Mouse (Mus musculus) urinary bladder, postnatal 25 days (tissue): ENCODE results near the gene Rock2.

ENCODE experiments used
- DNase-seq: peaks from one replicate; pipeline ENCODE4 v3.0.0; 2022; ENCODE audit warnings: low spot score

The Rock2 gene

DNA sequence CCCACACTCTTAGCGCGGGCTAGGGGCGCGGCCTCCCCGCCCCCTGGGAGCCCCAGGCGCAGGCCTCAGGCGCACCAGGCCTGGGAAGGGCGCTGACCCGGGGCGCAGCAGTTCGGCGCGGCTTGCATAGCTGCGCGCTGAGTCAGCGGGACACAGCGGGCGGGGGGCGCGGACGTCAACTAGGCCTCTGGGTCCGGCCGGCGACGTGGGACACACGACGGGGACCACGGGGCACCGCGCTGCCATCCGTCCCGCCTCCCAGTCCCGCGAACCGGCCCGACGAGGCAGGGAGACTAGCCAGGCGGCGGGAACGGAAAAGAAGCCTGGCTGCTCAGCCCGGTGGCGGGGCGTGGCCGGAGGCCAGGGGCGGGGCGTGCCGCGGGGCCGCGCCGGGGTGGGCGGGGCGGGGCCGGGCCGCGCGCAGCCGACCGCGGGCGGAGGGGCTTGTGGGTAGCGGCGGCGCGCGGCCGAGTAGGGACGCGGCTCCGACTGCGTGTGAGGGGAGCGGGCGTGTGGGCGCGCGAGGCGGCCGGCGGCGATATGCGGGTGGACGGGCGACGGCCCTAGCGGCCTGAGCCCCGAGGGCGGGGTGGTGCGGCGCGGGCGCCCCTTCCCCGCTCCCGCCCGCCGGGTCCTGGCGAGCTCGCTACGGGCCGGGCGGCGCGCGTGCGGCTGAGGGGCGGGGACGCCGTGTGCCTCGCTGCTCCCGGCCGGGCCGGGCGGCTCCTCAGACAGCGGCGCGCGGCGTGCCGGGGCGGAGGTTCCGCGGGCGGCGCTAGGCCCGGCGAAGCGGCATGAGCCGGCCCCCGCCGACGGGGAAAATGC lies at the start of gene Rock2:
Gene Rock2, plus strand, starts transcription at position 500 of the 825 bp plus-strand sequence.
- peak; percentile 83 for DNase-seq

DNA sequence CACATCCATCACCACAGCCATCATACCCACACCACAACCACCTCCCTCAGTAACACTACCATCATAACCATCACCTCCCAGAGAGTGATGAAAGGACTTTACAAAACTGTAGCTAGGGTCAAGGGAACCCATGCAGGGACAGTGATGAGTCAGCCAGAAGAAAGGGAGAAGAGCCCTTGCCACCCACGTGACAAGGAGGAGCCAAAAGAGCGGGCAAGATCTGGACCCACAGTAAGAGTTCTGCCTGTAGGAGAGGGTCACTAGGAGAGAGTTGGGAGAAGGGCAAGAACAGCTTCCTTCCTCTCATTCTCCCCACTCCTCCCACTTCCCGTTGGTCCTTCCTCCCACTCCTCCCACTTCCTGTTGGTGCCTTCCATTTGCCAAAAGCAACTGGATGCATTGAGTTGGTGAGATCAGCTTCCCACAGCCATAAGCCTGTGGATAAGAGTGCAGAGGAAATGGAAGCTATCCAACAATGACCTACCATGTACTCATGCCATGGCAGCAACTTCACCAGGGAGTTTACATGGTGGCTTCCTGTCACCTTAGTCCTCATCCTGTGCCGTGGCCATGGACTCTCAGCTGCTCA lies 47.4 kb upstream of the Rock2 start:
- DNase-seq = no peak

DNA sequence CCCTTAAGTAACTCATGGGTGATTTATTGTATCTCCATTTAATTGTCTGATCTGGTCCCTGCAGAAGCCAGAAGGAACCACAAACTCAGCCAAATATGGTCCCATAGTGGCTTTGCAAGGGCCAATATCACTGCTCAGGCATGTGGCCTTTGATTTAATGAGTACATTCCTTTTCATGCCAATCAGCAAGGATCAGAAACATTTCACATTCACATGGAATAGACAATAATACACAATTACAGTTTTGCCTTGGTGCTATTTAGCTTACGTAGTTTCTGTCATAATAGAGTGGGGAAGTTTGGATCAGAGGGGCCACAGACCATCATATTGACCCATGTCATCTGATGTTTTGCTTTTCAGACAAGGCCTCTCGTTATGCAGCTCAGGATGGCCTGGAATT lies 46.2 kb upstream of the Rock2 start:
- DNase-seq = no peak

DNA sequence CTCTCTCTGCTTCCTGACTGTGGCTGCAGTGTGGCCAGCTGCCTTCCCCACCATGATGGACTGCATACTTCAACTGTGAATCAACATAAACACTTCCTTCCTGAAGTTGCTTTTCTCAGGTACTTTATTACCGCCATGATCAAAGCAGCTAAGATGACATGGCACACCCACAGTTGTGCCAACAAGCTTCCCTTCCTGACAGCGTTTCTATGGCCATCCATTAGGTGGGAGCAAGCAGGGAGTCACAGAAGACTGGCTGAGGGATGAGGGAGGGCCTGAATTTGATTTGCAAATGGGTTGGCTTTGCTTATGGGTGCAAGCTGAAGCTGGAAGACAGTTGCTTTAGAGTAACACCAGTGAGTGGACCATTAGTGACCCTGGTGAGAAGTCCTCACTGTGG lies 44.9 kb upstream of the Rock2 start:
- no peak for DNase-seq

DNA sequence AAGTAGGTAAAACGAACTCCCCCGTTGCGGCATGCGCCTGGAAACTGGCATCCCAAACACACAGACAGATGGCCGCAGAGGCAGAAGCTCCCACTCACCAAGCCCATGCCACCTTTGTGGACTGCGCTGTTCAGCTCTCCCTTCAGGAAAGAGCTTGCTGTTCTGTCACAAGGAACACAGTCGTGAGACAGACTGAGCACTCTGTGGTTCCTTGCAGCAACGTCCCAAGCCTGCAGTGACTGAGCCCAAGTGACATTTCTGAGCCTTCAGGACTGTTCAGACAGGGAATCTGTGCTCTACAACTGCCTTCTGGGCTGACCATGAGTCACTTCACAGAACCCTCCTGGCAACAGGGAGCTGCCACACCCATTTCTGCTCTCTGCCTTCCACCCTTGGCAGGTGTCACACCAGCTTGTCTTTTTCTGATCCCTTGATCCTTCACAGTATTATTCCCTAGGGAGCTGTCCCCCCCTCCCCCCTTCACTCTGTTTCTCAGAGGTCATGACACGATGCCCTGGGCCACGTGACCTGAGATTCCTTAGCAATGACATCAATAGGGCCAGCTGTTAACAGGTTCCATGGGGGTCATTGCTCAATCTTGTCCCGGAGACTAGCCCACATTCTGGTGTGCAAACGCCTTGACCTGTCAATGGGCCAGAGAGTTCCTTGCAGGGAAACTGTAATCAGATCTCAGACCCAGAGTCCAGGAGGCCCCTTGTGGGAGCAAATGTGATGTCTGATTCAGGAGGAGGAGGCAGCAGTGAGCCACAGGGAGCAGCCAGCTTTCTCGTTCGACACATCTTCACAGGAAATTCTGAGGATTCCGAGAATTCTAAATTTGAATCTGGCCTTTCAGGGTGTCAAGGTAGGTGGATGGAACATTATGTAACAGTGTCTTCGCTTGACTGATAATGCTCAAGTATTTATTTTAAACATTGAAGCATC lies 44.0 kb upstream of the Rock2 start:
- DNase-seq = peak; percentile 52

DNA sequence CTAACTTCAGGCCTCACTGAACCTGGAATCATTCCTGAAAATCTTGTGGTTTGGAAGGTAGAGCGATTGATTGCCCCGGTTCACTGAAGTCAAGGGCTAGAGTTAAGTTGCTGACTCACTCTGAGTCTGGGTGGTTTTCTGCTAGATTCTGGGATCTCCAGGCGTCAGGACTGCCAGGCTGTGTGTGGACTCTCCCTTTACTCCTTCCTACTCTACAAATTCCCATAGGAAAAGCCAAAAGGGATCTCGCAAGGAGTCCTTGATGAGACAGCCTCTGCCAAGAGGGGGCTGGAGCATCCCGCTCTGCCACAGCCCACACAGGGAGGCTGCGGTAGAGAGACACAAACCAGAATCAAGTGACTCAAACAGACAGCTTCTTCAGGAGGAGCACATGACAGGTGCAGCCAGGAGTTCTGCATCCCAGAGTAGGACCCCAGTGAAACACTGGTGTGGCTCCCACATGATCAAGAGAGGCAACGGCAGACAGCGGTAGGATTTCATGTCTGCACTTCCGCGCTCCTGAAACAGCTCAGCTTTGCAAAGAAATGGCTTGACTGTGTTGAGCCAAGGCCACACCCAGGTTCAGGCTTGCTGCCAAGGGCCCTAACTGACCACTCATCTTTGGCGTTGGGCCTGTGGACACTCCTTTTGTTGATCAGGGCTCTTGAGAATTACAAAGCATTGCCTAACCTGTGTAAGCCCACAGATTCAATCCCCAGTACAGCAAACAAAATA lies 41.1 kb upstream of the Rock2 start:
- peak; percentile 65 for DNase-seq

DNA sequence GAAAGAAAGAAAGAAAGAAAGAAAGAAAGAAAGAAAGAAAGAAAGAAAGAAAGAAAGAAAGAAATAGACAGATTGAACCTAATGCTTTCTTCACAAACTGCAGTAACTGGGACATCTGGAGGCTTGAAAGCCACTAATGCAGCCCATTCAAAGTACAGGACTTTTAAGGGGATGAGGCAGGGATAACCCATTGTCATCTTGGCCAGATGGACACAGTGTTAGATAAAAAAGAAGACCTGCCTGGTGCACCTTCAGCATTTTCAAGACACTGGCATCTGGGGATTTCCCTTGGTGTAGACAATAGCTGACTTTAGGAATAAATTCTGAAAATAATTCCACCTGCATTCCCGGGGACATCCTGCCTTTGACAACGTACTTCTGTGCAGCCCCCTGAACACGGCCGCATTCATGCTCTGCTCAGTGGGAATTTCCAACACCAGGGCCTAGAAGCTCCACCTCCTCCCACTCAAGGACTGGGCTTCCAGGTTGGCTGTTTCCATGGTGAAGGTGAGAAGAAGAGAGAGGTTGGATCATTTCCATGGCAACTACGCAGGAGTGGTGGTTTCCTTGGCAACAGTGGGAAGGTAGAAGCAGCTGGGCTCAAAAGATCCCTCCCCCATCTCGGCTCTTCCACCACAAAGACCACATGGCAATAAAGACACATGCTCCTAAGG lies 38.9 kb upstream of the Rock2 start:
- no peak for DNase-seq

DNA sequence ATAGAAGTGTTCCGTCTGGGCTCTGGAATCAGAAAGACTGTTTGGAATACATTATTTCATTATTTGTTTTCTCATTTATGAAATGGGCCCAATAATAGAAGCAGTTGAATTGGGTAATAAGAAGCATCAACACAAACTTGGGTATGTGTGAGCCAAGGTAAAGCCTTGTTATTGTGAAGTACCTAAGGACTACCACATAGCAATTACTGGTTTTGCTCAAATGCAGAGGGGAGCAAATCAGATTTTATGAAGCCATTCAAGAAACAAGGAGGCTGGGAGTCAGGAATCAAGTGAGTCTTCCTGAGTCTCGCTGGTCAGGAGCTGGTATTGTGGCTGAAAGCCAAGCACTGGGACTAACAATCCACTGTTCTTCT lies 38.4 kb upstream of the Rock2 start:
- DNase-seq = no peak

DNA sequence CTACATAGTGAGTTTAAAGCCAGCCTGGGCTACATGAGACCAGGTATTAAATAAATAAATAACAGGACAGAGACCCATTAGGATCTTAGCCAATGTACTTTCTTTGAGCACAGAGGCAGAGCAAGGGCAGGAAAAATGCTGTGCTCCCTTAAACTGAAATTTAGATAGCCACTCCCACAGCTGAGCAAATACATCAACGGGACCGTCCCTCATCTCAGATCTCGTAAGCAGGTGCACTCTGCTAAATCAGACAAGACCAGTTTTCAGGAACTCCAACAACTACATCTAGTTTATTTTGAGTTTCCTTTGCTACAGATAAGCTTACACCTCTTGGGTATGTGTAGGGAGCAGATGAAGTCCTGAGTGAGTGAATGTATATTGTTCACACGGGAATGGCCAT lies 36.6 kb upstream of the Rock2 start:
- DNase-seq = no peak

DNA sequence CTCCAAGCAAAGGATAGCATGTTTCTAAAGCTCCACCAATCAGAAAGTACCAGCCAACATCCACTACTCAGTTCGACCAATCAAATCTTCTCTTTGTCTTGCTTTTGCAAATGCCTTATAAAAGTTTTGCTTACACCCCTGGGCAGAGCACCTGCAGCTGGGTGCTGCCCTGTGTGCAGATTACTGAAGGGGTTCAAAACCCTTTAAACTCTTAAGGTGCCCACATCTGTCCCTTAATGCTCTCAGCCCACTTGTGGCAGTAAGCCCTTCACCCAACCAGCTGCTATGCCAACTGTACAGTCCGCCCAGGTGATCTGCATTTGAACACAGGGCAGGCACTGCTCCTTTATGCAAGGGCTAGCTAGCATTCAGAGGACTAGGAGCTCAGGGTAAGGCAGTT lies 34.9 kb upstream of the Rock2 start:
- DNase-seq = no peak

DNA sequence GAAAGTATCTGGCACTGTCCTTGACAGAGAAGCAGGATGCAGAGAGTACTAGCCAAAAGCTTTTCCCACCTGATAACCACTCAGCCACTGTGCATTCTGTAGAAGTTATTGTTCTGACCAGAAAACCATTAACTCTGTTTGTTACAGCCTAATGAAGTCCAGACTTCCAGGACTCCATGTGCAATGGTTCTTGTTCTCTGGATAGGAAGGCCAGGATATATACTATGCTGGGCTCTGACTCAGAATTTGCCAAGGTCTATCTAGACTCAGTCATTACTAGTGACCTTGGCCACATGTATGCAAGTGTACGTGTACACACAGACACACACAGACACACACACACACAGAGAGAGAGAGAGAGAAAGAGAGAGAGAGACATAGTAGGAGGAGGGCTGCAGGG lies 34.2 kb upstream of the Rock2 start:
- no peak for DNase-seq

DNA sequence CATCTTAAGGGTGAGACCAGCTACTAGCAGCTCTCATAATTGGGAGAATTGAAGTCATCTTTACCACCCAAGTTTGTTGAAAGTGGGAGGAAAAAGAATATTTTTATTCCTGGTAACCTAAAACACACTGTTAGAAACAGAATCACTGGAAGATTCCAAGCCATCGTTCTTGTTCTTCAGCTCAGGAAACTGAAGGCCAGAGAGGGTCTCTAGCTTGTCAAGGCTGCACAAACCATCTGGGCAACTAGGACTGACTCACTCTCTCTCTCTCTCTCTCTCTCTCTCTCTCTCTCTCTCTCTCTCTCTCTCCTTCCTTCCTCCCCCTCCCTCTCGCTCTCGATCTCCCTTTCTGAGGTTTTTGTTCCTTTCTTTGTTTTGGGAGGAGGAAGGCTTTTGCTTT lies 33.7 kb upstream of the Rock2 start:
- no peak for DNase-seq

DNA sequence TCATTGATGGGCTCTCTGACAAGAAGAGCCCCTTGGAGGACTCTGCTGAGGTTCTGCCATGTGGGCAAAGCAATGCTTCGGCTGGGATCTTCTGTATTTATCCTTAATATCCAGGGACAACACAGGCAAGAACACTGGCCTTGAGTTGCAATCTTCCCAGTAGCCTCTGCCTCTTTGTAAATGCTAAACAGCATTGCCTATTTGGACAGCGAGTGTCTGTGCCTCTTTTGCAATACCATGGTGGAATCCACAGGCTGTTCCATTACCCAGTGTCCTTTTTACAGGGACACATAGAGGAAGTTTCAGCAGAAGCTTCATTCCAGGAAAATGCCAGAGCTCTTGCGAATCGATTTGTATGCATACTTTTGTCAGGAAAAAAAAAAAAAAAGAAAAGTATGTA lies 30.2 kb upstream of the Rock2 start:
- DNase-seq = no peak

DNA sequence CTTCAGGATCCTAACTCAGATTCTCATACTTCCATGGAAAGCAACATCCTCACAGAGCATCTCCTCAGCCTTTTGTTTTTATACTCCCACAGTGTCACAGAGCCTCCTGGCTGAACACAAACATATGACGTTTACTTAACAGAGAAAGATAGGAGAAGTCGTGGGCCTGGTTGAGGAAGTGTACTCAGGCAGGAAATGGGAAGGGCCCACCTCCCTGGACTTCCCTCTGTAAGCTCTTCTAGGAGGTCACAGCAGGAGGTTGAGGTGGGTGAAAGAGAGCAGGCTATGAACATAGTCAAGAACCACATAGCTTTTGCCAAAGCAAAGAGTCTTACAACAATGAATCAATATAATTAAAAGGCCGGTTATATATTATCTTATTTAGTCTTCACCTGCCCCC lies 28.8 kb upstream of the Rock2 start:
- no peak for DNase-seq

DNA sequence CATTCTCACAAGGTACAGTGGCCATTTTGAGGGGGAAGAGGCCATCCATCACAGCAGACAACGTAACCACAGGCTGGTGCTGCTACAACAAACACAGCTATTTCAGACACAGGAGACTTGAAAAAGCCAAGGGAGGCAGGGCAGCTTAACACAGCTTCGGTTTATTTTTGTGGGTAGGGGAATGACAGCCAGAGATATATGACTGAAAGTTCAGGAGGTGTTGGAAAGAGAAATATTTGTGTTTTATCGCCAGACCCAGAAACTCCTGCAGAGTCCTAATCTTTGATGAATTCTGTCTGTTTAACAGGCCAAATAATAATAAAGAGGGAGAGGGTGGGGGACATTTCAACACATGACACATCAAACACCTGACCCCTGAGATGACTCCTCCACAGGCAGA lies 28.2 kb upstream of the Rock2 start:
- no peak for DNase-seq

DNA sequence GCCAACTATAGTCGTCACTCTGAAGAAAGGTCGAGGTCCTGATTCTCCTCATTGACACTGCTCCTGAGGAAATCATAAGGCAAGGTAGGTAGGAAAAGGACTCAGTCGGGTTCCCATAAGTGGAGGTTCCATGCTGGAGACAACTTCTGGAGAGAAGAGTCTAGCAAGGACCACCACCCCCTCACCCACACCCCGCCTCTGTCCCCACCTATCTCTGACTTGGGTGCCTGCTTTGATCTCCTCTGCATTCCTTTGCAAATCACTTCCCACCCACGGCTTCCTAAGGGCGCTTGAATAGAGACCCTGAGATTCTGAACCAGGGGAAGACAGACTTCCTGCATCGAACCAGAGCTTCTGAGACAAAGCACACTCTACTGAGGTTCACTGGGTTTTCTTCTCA lies 27.4 kb upstream of the Rock2 start:
- DNase-seq = no peak

DNA sequence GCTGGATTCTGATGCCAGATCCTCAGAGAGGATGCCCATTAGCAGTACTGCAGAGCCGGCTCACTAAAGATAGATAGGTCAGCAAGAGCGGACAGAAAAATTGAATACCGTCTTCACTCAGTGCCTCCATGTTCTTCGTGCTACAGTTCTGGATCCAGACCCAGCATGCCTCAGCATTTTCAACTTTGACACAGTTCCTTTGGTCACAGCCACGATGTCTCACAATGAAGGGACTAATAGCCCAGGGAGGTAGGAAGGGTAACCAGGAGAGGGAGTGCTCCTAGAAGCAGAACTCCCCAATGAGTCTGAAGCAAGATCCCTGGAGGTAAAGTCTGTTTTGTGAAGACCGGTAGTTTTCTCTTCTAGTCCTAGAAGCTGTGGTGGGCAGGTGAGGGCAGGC lies 26.1 kb upstream of the Rock2 start:
- DNase-seq = no peak

DNA sequence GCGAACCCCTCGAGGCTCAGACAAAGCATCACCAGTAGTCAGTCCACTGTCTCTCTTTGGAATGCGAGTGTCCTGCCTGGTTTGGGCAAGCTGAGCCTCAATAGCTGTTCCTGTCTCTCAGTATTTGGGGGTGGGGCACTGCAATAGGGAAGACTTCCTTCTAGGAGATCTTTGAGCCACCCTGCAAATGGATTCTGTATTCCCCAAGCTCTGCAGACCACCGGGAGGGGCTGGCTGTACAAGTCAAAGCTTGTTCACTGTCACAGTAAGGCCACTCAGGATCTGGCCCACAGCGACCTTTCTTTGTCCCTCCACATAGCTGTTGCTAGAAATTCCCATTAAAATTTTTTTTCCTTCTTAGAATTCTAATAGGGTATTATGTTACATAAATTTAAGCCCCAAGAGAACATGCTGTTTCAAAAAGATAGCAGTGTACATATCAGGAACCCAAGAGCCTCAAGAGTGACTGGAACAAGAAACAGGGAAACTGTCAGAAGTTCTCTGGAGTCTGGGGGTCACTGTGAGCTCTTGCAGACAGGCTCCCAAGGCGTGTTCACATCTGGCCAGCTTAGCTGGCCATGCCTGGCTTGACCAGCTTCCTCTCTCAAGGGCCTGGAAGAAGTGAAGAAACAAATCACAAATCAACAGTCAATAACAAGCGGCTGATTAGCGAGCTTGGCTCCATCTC lies 25.5 kb upstream of the Rock2 start:
- DNase-seq = no peak

DNA sequence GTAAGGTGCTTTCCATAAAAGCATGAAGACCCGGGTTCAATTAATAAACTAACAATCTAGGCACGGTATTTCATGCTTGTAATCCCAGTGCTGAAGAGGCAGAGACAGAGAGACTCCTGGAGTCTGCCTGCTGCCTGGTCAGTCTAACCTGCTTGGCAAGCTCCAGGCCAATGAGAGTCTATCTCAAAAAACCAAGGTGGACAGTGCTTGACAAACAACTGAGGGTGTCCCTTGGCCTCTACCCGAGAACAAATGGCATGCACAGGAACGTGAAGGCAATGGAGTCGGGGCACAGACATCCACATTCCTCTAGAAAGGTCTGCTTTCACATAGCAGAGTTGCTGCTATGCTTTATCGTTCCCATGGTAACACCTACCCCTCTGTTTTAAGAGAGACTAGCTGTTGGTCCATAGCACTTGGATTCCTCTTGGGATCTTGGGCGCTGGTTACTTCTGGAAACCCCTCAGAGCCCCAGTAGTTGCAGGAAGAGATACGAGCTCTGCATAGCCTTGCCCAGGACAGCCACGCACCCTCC lies 24.8 kb upstream of the Rock2 start:
- no peak for DNase-seq

DNA sequence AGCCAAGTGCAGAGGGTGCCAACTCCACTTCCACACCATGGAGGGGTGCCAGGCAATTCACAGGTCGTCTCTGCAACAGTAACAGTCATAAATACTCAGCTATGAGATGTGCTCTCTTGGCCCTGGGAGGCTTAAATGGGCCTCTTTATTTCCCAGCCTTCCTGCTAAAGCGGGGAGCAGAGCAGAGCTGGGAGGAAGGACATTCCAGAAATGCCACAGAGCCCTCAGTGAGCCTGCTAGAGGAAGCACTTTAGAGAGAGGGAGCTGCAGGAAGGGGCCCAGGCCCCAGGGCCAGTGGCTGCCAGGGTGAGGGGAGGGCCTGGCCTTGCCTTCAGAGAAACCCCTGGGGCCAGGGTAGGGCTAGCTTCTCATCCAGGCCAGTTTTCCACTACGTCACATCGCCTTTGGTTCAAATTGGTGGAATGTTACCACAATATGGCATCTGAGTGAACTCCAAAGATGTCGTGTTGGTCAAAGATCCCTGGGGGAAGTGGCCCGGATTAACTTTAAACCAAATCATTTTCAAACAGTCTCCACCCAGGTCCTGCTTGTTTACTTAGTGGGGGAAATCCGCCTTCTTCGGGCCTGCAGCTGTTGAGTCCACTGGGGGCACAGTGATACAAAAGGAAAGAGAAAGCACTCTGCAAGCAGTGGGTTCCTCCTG lies 24.2 kb upstream of the Rock2 start:
- peak; percentile 19 for DNase-seq
